Mouse (Mus musculus) lung, adult 2 months (tissue): ENCODE data around the gene Aadat. TPM values are rescaled to one million over a fixed set of nuclear protein-coding genes. Genes with fewer than 3 reads are reported as not detected.
"Not testable (repeated sequence)": the region's sequence is repeated elsewhere in the genome, so short reads cannot be mapped to it uniquely, and the experiment has no call there.

Source experiments
- DNase-seq: peaks from one replicate; pipeline ENCODE4 v3.0.0; 2022
- H3K4me1 ChIP-seq: fragments of 200-500 bp; 2 replicates; pipeline ENCODE4 v1.6.1; 2011; ENCODE audit warnings: low read length; ENCODE audit not compliant: control insufficient read depth, insufficient read depth
- H3K4me3 ChIP-seq: fragments of 200-500 bp; replicated peaks from 2 replicates; pipeline ENCODE3; 2011; ENCODE audit warnings: low read depth, mild to moderate bottlenecking, control low read depth, low read length; ENCODE audit errors: extremely low read depth
- CTCF ChIP-seq: fragments of 200-500 bp; IDR thresholded peaks from 2 replicates; pipeline ENCODE4 v1.5.1; 2011; ENCODE audit warnings: mild to moderate bottlenecking, low read length, control low read depth; ENCODE audit not compliant: insufficient read depth
- POLR2A ChIP-seq: fragments of 200-500 bp; IDR thresholded peaks from 2 replicates; pipeline ENCODE4 v1.6.1; 2011; ENCODE audit warnings: low read depth, mild to moderate bottlenecking, control low read depth, low read length, borderline replicate concordance; ENCODE audit errors: extremely low read depth
- WGBS: fragments of 180-500 bp; shearing (Covaris S2); methylation state at CpG from one replicate; pipeline ENCODE4 v1.1.7; 2018; 5-methylcytosine and 5-hydroxymethylcytosine counted together
- polyA plus RNA-seq: library from polyadenylated mRNA; depleted of rRNA; stranded (reverse); fragments of >200 nt; gene quantifications from 2 replicates; pipeline ENCODE4 v1.2.3, GENCODE M21; 2012; rRNA removed

The Aadat gene
- 0.52 TPM in 1 of 2 replicates, not detected in the other for polyA plus RNA-seq

GRCm38 (mm10) chr8:60505653-60506521 lies at the start of gene Aadat:
Gene Aadat (plus strand): TSS chr8:60505932.
- Histone ChIP-seq H3K4me1 (no peaks in the 10 kb centered on the region; the same call in 1 of the 2 replicates), H3K4me3 (no peak within 1 kb of the TSS)
- TF ChIP-seq CTCF: no peak
- TF ChIP-seq POLR2A: no peak
- DNase-seq: peak; percentile 19
- WGBS: 3% methylated on average over 25 of the region's 25 CpGs

- DNase-seq: peak; percentile 10
- WGBS: 38% methylated on average over 15 of the region's 15 CpGs
- Histone ChIP-seq H3K4me1 (no peaks in the 10 kb centered on the region), H3K4me3 (no peak overlapping the region)
- TF ChIP-seq POLR2A (no peak), CTCF (peak; percentile 41)
Observed at GRCm38 (mm10) chr8:60466686-60467335, 38.9 kb upstream of the Aadat start.

DNA sequence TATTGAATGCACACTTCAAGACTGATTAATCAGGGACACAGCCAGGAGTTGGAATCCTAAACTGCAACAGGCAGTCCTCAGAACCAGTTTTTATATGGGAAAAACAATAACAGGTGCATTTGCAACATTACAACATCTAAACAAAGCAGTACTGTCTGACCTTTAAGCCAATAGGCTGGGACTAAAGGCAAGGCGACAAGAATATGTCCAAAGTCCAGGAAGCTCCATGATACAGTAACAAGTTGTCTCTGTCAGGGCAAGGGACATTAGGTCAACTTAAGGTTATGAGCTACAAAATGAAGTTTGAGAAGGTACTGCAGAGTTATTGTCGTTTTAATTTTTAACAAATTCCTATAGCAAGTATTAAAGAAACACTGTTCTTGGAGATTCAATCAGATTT lies 15.6 kb upstream of the Aadat start:
- 72% methylated on average over 2 of the region's 2 CpGs for WGBS
- TF ChIP-seq POLR2A (no peak), CTCF (no peak)
- Histone ChIP-seq H3K4me3 (no peak overlapping the region), H3K4me1 (no peaks in the 10 kb centered on the region)
- DNase-seq: no peak

DNA sequence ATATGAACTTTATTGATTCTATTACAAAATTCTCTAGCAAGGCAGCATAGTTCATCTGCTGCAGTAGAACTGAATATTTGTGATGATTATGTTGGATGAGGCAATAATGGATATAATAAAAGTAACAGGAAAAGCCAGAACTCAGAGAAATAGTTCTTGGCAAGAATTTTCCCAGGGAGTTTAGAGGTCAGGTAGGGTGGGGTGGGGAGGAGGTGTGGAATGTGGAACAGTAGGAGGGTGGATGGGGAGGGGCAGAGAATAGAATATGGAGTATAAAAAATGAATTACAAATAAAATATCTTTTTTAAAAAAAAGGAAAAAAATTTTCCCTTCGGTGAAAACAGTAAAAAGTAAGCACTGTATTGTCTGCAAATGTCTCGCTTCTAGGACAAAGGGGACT lies 13.9 kb upstream of the Aadat start:
- DNase-seq: no peak
- WGBS: 78% methylated on average over 2 of the region's 2 CpGs
- Histone ChIP-seq H3K4me3 (no peak overlapping the region), H3K4me1 (no peaks in the 10 kb centered on the region)
- no peak for TF ChIP-seq CTCF
- TF ChIP-seq POLR2A: no peak

- Histone ChIP-seq H3K4me1 (no peaks in the 10 kb centered on the region), H3K4me3 (no peak overlapping the region)
- no peak for DNase-seq
- TF ChIP-seq CTCF (no peak), POLR2A (no peak)
- 36% methylated on average over 3 of the region's 3 CpGs for WGBS
Observed at GRCm38 (mm10) chr8:60492471-60492870, 13.3 kb upstream of the Aadat start.

GRCm38 (mm10) chr8:60494606-60495005 lies 11.1 kb upstream of the Aadat start:
- TF ChIP-seq POLR2A (no peak), CTCF (no peak)
- 87% methylated on average over 11 of the region's 11 CpGs for WGBS
- no peak for DNase-seq
- Histone ChIP-seq H3K4me1 (no peaks in the 10 kb centered on the region), H3K4me3 (no peak overlapping the region)

GRCm38 (mm10) chr8:60495046-60495445 lies 10.7 kb upstream of the Aadat start:
- not testable (repeated sequence) for H3K4me1 ChIP-seq, DNase-seq, H3K4me3 ChIP-seq
- 60% methylated on average over 2 of the region's 2 CpGs for WGBS

GRCm38 (mm10) chr8:60503098-60503497 lies 2.6 kb upstream of the Aadat start, which contains the start of gene Gm10283:
Gene Gm10283 (minus strand): TSS chr8:60503198.
- 31% methylated on average over 2 of the region's 2 CpGs for WGBS

GRCm38 (mm10) chr8:60518286-60518685 lies 12.6 kb downstream of the Aadat start:
- TF ChIP-seq POLR2A (no peak), CTCF (no peak)
- no peak for DNase-seq
- H3K4me3 ChIP-seq: no peak overlapping the region
- H3K4me1 ChIP-seq: no peaks in the 10 kb centered on the region

More at GRCm38 (mm10) chr8:60503098-60503497, 2.6 kb upstream of the Aadat start, which contains the start of gene Gm10283:
- no peak for TF ChIP-seq POLR2A
- TF ChIP-seq CTCF: no peak
- Histone ChIP-seq H3K4me1 (no peaks in the 10 kb centered on the region; the same call in 1 of the 2 replicates), H3K4me3 (no peak within 1 kb of the TSS)
- DNase-seq: no peak
